Mouse (Mus musculus) embryonic facial prominence, embryonic 12.5 days (tissue): ENCODE measurements around the gene Ing3. TPM values are rescaled to one million over a fixed set of nuclear protein-coding genes. Genes with fewer than 3 reads are reported as not detected.

Experiments
- ATAC-seq: fragments of 200-750 bp; cut with Nextera tagmentation; 2 replicates; pipeline ENCODE4 v1.8.0; 2017; ENCODE audit not compliant: insufficient number of reproducible peaks, insufficient read depth, low FRiP score, low TSS enrichment
- H3K27ac ChIP-seq: fragments of 300-500 bp; sonication (generic); 2 replicates; pipeline ENCODE4 v1.5.1; 2016; ENCODE audit warnings: mild to moderate bottlenecking
- H3K27me3 ChIP-seq: fragments of 300-500 bp; sonication (generic); 2 replicates; pipeline ENCODE4 v1.6.1; 2016; ENCODE audit warnings: mild to moderate bottlenecking, moderate library complexity
- H3K36me3 ChIP-seq: fragments of 300-500 bp; sonication (generic); 2 replicates; pipeline ENCODE4 v1.6.1; 2016; ENCODE audit warnings: mild to moderate bottlenecking
- H3K4me1 ChIP-seq: fragments of 300-500 bp; sonication (generic); 2 replicates; pipeline ENCODE4 v1.6.1; 2016
- H3K4me2 ChIP-seq: fragments of 300-500 bp; sonication (generic); replicated peaks from 2 replicates; pipeline ENCODE4 v1.6.1; 2016; ENCODE audit warnings: mild to moderate bottlenecking, moderate library complexity
- H3K4me3 ChIP-seq: fragments of 300-500 bp; sonication (generic); 2 replicates; pipeline ENCODE4 v1.5.1; 2016; ENCODE audit warnings: mild to moderate bottlenecking
- H3K9ac ChIP-seq: fragments of 300-500 bp; sonication (generic); 2 replicates; pipeline ENCODE4 v1.6.1; 2016; ENCODE audit warnings: mild to moderate bottlenecking, moderate library complexity
- H3K9me3 ChIP-seq: fragments of 300-500 bp; sonication (generic); 2 replicates; pipeline ENCODE4 v1.6.1; 2016; ENCODE audit warnings: mild to moderate bottlenecking, moderate library complexity
- WGBS: fragments of 180-500 bp; shearing (Covaris S2); methylation state at CpG from one replicate; pipeline ENCODE4 v1.1.7; 2016; 5-methylcytosine and 5-hydroxymethylcytosine counted together
- polyA plus RNA-seq: library from polyadenylated mRNA; unstranded; fragments of >200 nt; fragmentation: Nextera tagmentation; extraction: Ambion mirVana; gene quantifications from 2 replicates; pipeline ENCODE4 v1.2.1, GENCODE M21; 2016

Gene Ing3
- polyA plus RNA-seq = 59.3 and 64.1 TPM in 2 replicates

DNA sequence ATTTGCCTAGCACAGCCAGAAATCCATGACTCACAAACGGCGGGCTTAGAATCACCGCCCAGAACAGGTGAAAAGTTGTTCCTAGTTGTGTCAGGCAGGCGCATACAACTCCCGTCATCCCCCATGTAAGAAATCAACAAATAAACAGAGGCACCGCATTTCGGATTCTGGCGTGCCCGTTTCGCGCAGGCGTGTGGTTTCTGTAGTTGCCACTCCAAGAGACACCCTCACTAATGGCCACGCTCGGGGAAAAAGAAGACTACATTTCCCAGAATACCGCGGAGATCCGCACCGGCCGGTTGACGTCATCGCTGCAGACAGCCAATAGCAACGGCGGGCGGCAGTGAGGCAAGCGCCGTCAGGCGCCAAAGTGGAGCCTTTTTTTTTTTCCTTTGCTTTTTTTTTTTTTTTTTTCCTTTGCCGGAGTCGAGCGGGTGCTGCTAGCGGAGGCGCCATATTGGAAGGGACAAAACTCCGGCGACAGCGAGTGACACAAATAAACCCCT lies at the start of gene Ing3:
Ing3 (plus strand) TSS at position 346 of the 506 bp plus-strand sequence.
- Histone ChIP-seq H3K4me2 (peak within 1 kb of the TSS; percentile 73), H3K27ac (peak within 1 kb of the TSS; percentile 96), H3K4me3 (peak within 1 kb of the TSS; percentile 62), H3K9me3 (no peaks in the 10 kb centered on the region), H3K27me3 (no peaks in the 10 kb centered on the region), H3K9ac (peak within 1 kb of the TSS; percentile 59), H3K4me1 (peaks cover 6% of the 10 kb centered on the region), H3K36me3 (peaks cover 15% of the 10 kb centered on the region)
- ATAC-seq = peak; percentile 99
- WGBS = under 1% methylated on average over 35 of the region's 35 CpGs

- H3K27ac ChIP-seq = no peak overlapping the region
- H3K36me3 ChIP-seq = no peaks in the 10 kb centered on the region
- H3K4me2 ChIP-seq = no peak overlapping the region
- H3K4me3 ChIP-seq = no peak overlapping the region
- no peaks in the 10 kb centered on the region for H3K4me1 ChIP-seq
- H3K27me3 ChIP-seq = no peaks in the 10 kb centered on the region
- H3K9me3 ChIP-seq = no peaks in the 10 kb centered on the region
- ATAC-seq = no peak
- no peak overlapping the region for H3K9ac ChIP-seq
Measured at GRCm38 (mm10) chr6:21909720-21910119, 39.7 kb upstream of the Ing3 start.

- ATAC-seq = no peak
- H3K9ac ChIP-seq = no peak overlapping the region
- H3K9me3 ChIP-seq = no peaks in the 10 kb centered on the region
- no peaks in the 10 kb centered on the region for H3K4me1 ChIP-seq
- H3K4me3 ChIP-seq = no peak overlapping the region
- no peaks in the 10 kb centered on the region for H3K36me3 ChIP-seq
- H3K27me3 ChIP-seq = no peaks in the 10 kb centered on the region
- 89% methylated on average over 6 of the region's 6 CpGs for WGBS
- no peak overlapping the region for H3K27ac ChIP-seq
- no peak overlapping the region for H3K4me2 ChIP-seq
Measured at GRCm38 (mm10) chr6:21910804-21911203, 38.6 kb upstream of the Ing3 start.

DNA sequence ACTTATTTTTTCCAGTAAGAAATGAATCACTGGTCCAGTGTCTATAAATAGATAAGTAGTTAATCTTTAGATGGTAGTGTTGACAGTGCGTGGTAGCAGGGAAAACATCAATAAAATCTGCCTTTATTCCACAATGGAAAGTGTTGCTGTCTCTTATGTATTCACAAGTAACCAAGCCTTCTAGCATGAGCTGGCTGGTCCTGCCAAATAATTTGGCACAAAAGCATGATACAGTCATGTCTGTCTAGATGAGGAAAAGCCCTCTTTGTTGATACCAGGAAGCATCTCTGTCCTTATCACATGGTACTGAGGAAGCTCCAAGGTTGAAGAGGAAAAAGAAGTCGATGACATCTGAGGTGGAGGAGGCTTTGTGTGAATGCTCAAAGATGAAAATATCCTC lies 32.8 kb upstream of the Ing3 start:
- Histone ChIP-seq H3K27me3 (no peaks in the 10 kb centered on the region), H3K36me3 (no peaks in the 10 kb centered on the region), H3K4me3 (no peak overlapping the region), H3K4me1 (no peaks in the 10 kb centered on the region), H3K9me3 (no peaks in the 10 kb centered on the region), H3K27ac (no peak overlapping the region), H3K9ac (no peak overlapping the region), H3K4me2 (no peak overlapping the region)
- ATAC-seq = no peak
- WGBS = 91% methylated on average over 2 of the region's 2 CpGs

DNA sequence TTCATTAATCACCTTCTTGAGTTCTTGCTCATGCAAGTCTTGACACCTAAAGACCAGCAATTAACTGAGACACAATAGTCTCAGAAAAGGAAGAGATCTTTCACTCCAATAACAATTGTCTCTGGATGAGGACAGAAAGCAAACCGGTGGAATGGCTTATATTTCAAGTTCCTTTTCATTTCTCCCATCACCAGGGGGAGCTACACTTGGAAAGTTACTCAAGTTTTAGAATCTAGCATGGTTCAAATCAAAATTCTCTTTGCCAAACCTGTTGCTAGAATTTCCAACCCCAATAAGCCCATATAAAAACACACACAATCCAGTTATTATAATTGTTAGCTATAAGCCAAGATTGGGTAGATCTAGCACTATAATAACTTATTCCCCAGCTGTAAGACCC lies 25.2 kb upstream of the Ing3 start:
- no peak overlapping the region for H3K4me3 ChIP-seq
- no peak for ATAC-seq
- H3K36me3 ChIP-seq = no peaks in the 10 kb centered on the region
- H3K9ac ChIP-seq = no peak overlapping the region
- no peaks in the 10 kb centered on the region for H3K9me3 ChIP-seq
- H3K4me2 ChIP-seq = no peak overlapping the region
- H3K27ac ChIP-seq = no peak overlapping the region
- H3K4me1 ChIP-seq = no peaks in the 10 kb centered on the region
- H3K27me3 ChIP-seq = no peaks in the 10 kb centered on the region
- WGBS = 26% methylated on average over 1 of the region's 1 CpGs

DNA sequence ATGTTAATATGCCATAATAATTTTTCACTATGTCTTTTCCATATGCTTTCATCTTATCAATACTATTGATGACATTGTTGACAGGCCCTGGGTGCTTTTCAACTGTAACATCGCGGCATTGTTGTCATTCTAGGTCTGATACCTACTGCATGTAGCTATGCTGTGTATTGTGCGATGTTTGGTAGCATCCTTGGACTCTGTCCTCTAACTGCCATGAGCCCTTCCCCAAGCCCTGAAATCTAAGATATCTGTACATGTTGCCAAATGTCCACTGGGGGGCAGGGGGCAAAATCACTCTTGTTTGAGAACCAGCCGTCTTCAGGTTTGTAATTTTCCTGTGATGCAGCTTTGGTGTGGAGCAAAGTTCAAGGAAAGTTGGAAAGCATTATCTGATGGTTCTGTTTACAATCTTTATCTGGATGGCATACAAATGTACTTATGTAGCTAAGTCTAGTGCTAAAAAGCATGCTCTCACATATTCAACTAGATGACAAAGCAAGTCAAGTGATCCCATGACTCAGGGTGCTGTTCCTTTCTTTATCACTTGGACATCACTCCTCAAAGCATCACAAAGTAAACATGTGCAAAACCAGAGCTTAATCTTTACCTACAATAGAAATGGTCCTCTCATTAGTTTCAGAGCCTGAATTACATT lies 11.3 kb upstream of the Ing3 start:
- no peak for ATAC-seq
- 79% methylated on average over 4 of the region's 4 CpGs for WGBS
- Histone ChIP-seq H3K4me2 (no peak overlapping the region), H3K4me3 (no peak overlapping the region), H3K4me1 (no peaks in the 10 kb centered on the region), H3K36me3 (no peaks in the 10 kb centered on the region), H3K9me3 (no peaks in the 10 kb centered on the region), H3K9ac (no peak overlapping the region), H3K27me3 (no peaks in the 10 kb centered on the region), H3K27ac (no peak overlapping the region)

DNA sequence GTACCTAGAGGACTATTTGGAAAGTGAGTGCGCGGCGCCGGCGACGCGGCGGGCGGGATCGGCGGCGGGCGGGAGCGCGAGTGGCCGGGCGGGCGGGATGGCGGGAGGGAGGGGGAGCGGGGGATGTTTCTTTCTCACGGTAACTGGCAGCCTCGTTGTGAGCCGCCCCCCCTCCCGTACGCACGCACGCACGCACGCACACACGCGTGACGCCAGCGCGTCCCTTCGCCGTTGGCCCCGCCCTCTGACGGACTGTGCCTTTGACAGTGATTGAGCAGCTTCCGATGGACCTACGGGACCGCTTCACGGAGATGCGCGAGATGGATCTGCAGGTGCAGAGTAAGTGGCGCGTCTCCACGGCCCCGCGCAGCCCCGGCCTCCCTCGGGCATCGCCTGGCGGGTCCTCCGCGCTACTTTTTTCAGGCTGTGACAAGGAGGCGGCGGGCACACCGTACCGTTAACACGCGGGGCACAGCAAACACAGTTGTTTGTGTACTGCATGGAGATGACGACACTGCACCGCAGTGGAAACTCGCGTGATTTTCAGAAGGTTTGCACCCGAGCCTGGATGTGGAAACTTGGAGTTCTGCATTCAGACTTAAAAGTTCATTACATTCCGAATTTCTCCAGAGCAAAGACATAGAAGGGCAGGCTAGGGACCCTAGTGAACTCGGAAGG lies 539 bp downstream of the Ing3 start:
- Histone ChIP-seq H3K27me3 (no peaks in the 10 kb centered on the region), H3K4me1 (peaks cover 6% of the 10 kb centered on the region), H3K36me3 (peaks cover 19% of the 10 kb centered on the region), H3K9ac (peak overlapping the region; percentile 59), H3K27ac (peak overlapping the region; percentile 96), H3K4me3 (peak overlapping the region; percentile 62), H3K9me3 (no peaks in the 10 kb centered on the region), H3K4me2 (peak overlapping the region; percentile 73)
- WGBS = 1% methylated on average over 67 of the region's 68 CpGs
- ATAC-seq = peak; percentile 93

GRCm38 (mm10) chr6:21950676-21951075 lies 1.3 kb downstream of the Ing3 start:
- Histone ChIP-seq H3K4me3 (peak overlapping the region; percentile 62), H3K9ac (peak overlapping the region; percentile 59), H3K36me3 (peaks cover 27% of the 10 kb centered on the region), H3K4me2 (peak overlapping the region; percentile 73), H3K4me1 (peaks cover 6% of the 10 kb centered on the region), H3K27ac (no peak overlapping the region), H3K27me3 (no peaks in the 10 kb centered on the region), H3K9me3 (no peaks in the 10 kb centered on the region)
- ATAC-seq = no peak
- 83% methylated on average over 2 of the region's 2 CpGs for WGBS

DNA sequence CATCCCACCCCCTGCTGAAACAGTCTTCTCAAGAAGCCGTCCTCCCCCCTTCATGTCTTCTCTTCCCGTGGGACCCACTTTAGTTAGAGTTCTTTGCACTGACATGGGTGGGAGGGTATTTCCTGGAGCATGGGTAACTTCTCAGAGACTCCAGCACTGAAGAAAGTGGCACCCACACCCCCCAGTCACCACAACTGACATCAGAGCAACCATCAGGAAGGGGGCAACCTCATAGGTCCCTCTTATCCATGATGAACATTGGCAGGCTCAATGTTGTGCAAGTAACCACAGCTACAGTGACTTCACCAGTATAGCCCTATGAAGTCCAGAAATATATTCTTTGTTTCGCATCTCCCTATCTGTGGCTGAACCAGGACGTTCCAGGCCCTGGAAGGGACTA lies 6.1 kb downstream of the Ing3 start:
- Histone ChIP-seq H3K36me3 (peaks cover 48% of the 10 kb centered on the region), H3K4me1 (peaks cover 4% of the 10 kb centered on the region), H3K9me3 (no peaks in the 10 kb centered on the region), H3K27ac (no peak overlapping the region), H3K27me3 (no peaks in the 10 kb centered on the region), H3K4me2 (no peak overlapping the region), H3K9ac (no peak overlapping the region), H3K4me3 (no peak overlapping the region)
- WGBS = 88% methylated on average over 4 of the region's 4 CpGs
- no peak for ATAC-seq

- no peak for ATAC-seq
- Histone ChIP-seq H3K4me3 (no peak overlapping the region), H3K27me3 (no peaks in the 10 kb centered on the region), H3K36me3 (peaks cover 33% of the 10 kb centered on the region), H3K27ac (no peak overlapping the region), H3K9me3 (no peaks in the 10 kb centered on the region), H3K4me2 (no peak overlapping the region), H3K9ac (no peak overlapping the region), H3K4me1 (no peaks in the 10 kb centered on the region)
- WGBS = 87% methylated on average over 4 of the region's 4 CpGs
Measured at GRCm38 (mm10) chr6:21958922-21959321, 9.6 kb downstream of the Ing3 start.

DNA sequence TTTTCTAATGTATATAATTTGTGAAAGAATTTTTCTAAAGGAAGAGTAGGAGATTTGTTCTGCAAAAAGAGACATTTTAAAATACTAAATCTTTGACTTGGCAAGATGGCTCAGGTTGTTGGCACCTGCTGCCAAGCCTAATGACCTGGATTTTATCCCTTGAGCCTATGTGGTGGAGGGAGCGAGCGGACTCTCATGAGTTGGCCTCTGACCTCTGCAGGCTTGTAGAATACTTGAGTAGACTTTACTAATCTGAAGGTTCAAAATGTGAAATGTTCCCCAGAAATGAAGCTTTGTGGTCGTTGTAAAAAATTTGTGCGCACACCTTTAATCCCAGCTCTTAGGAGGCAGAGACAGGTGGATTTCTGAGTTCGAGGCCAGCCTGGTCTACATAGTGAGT lies 10.5 kb downstream of the Ing3 start:
- 92% methylated on average over 5 of the region's 5 CpGs for WGBS
- peaks cover 28% of the 10 kb centered on the region; the same call in 1 of the 2 replicates for H3K36me3 ChIP-seq
- H3K9me3 ChIP-seq = no peaks in the 10 kb centered on the region
- H3K27me3 ChIP-seq = no peaks in the 10 kb centered on the region
- H3K9ac ChIP-seq = no peak overlapping the region
- H3K27ac ChIP-seq = no peak overlapping the region
- H3K4me1 ChIP-seq = no peaks in the 10 kb centered on the region
- H3K4me2 ChIP-seq = no peak overlapping the region
- no peak for ATAC-seq
- no peak overlapping the region for H3K4me3 ChIP-seq

GRCm38 (mm10) chr6:21977532-21977931 lies 28.2 kb downstream of the Ing3 start:
- 81% methylated on average over 2 of the region's 2 CpGs for WGBS
- H3K4me1 ChIP-seq = no peaks in the 10 kb centered on the region
- peaks cover 20% of the 10 kb centered on the region for H3K36me3 ChIP-seq
- no peaks in the 10 kb centered on the region for H3K9me3 ChIP-seq
- no peaks in the 10 kb centered on the region for H3K27me3 ChIP-seq
- H3K4me2 ChIP-seq = no peak overlapping the region
- H3K9ac ChIP-seq = no peak overlapping the region
- H3K27ac ChIP-seq = no peak overlapping the region
- H3K4me3 ChIP-seq = no peak overlapping the region
- ATAC-seq = no peak
